Mouse (Mus musculus) kidney, embryonic 16.5 days (tissue): ENCODE data around the gene Bbip1. TPM values are rescaled to one million over a fixed set of nuclear protein-coding genes. Genes with fewer than 3 reads are reported as not detected.
A peak's percentile ranks its signal among the peaks of the same experiment; 100 is the strongest.

Experiments used
- ATAC-seq: fragments of 200-750 bp; cut with Nextera tagmentation; 2 replicates; pipeline ENCODE4 v1.8.0; 2017; ENCODE audit warnings: moderate TSS enrichment; ENCODE audit not compliant: low FRiP score, low TSS enrichment
- H3K27ac ChIP-seq: fragments of 300-500 bp; sonication (generic); 2 replicates; pipeline ENCODE4 v1.5.1; 2014; ENCODE audit warnings: low read length
- H3K27me3 ChIP-seq: fragments of 300-500 bp; sonication (generic); 2 replicates; pipeline ENCODE4 v1.6.1; 2014; ENCODE audit warnings: low read length, control low read depth, mixed read lengths; ENCODE audit not compliant: insufficient read depth
- H3K36me3 ChIP-seq: fragments of 300-500 bp; sonication (generic); 2 replicates; pipeline ENCODE4 v1.6.1; 2014; ENCODE audit warnings: low read length, control low read depth, mixed read lengths; ENCODE audit not compliant: insufficient read depth
- H3K4me1 ChIP-seq: fragments of 300-500 bp; sonication (generic); 2 replicates; pipeline ENCODE4 v1.6.1; 2014; ENCODE audit warnings: low read length, control low read depth, mixed read lengths; ENCODE audit not compliant: insufficient read depth
- H3K4me2 ChIP-seq: fragments of 300-500 bp; sonication (generic); replicated peaks from 2 replicates; pipeline ENCODE4 v1.6.1; 2014; ENCODE audit warnings: low read depth, low read length
- H3K4me3 ChIP-seq: fragments of 300-500 bp; sonication (generic); 2 replicates; pipeline ENCODE4 v1.5.1; 2014; ENCODE audit warnings: mild to moderate bottlenecking, low read length
- H3K9ac ChIP-seq: fragments of 300-500 bp; sonication (generic); replicated peaks from 2 replicates; pipeline ENCODE4 v1.6.1; 2014; ENCODE audit warnings: low read length
- H3K9me3 ChIP-seq: fragments of 300-500 bp; sonication (generic); 2 replicates; pipeline ENCODE4 v1.6.1; 2016; ENCODE audit warnings: low read length, control low read depth
- WGBS: fragments of 180-500 bp; shearing (Covaris S2); extraction: QIAGEN DNeasy Blood & Tissue Kit; methylation state at CpG from one replicate; pipeline ENCODE4 v1.1.7; 2014; 5-methylcytosine and 5-hydroxymethylcytosine counted together
- polyA plus RNA-seq: library from polyadenylated mRNA; unstranded; fragments of >200 nt; fragmentation: Nextera tagmentation; extraction: Ambion mirVana; gene quantifications from 2 replicates; pipeline ENCODE4 v1.2.1, GENCODE M21; 2015

Gene Bbip1
- polyA plus RNA-seq, result 64.5 and 76.3 TPM in 2 replicates

GRCm38 (mm10) chr19:53943802-53944785 is at the start of gene Bbip1, which contains the start of gene Shoc2:
TSS of gene Bbip1 (minus strand) at chr19:53944627.
TSS of gene Shoc2 (plus strand) at chr19:53944306.
- peak within 1 kb of the TSS; percentile 94 for H3K9ac ChIP-seq
- H3K4me3 ChIP-seq, result peak within 1 kb of the TSS; percentile 74
- H3K27ac ChIP-seq, result peak within 1 kb of the TSS; percentile 100
- peaks cover 20% of the 10 kb centered on the region for H3K4me1 ChIP-seq
- WGBS, result under 1% methylated on average over 59 of the region's 62 CpGs
- no peaks in the 10 kb centered on the region for H3K9me3 ChIP-seq
- peak; percentile 95 for ATAC-seq
- H3K36me3 ChIP-seq, result 0 out of 2 replicates have a peak, but pooled peaks cover 3% of the 10 kb centered on the region
- H3K4me2 ChIP-seq, result peak within 1 kb of the TSS; percentile 76
- no peaks in the 10 kb centered on the region for H3K27me3 ChIP-seq

GRCm38 (mm10) chr19:53993860-53994259 is 49.4 kb upstream of the Bbip1 start:
- no peak overlapping the region for H3K27ac ChIP-seq
- WGBS, result 80% methylated on average over 3 of the region's 3 CpGs
- no peak overlapping the region for H3K9ac ChIP-seq
- H3K4me3 ChIP-seq, result no peak overlapping the region
- no peak overlapping the region for H3K4me2 ChIP-seq
- no peaks in the 10 kb centered on the region for H3K9me3 ChIP-seq
- no peaks in the 10 kb centered on the region for H3K27me3 ChIP-seq
- no peak for ATAC-seq
- H3K4me1 ChIP-seq, result no peaks in the 10 kb centered on the region
- H3K36me3 ChIP-seq, result peaks cover 4% of the 10 kb centered on the region; the same call in 1 of the 2 replicates

- 87% methylated on average over 2 of the region's 2 CpGs for WGBS
- ATAC-seq, result no peak
- H3K27me3 ChIP-seq, result no peaks in the 10 kb centered on the region
Measured at GRCm38 (mm10) chr19:53990538-53990937, 46.1 kb upstream of the Bbip1 start.

GRCm38 (mm10) chr19:53984628-53985027 is 40.2 kb upstream of the Bbip1 start:
- H3K9me3 ChIP-seq, result no peaks in the 10 kb centered on the region
- no peak overlapping the region for H3K4me2 ChIP-seq
- ATAC-seq, result no peak
- 86% methylated on average over 3 of the region's 3 CpGs for WGBS
- H3K4me1 ChIP-seq, result no peaks in the 10 kb centered on the region
- H3K4me3 ChIP-seq, result no peak overlapping the region
- H3K36me3 ChIP-seq, result peaks cover 9% of the 10 kb centered on the region; the same call in 1 of the 2 replicates
- no peaks in the 10 kb centered on the region for H3K27me3 ChIP-seq
- no peak overlapping the region for H3K27ac ChIP-seq
- H3K9ac ChIP-seq, result no peak overlapping the region

More at GRCm38 (mm10) chr19:53990538-53990937, 46.1 kb upstream of the Bbip1 start:
- H3K9me3 ChIP-seq, result no peaks in the 10 kb centered on the region
- H3K36me3 ChIP-seq, result peaks cover 11% of the 10 kb centered on the region; the same call in 1 of the 2 replicates
- no peak overlapping the region for H3K9ac ChIP-seq
- no peaks in the 10 kb centered on the region for H3K4me1 ChIP-seq
- no peak overlapping the region for H3K4me2 ChIP-seq
- no peak overlapping the region for H3K27ac ChIP-seq
- no peak overlapping the region for H3K4me3 ChIP-seq

GRCm38 (mm10) chr19:53983336-53983735 is 38.9 kb upstream of the Bbip1 start:
- no peak for ATAC-seq
- Histone ChIP-seq H3K9ac (no peak overlapping the region), H3K27ac (no peak overlapping the region), H3K4me1 (no peaks in the 10 kb centered on the region), H3K36me3 (peaks cover 10% of the 10 kb centered on the region; the same call in 1 of the 2 replicates), H3K4me2 (no peak overlapping the region), H3K4me3 (no peak overlapping the region), H3K9me3 (peaks cover 2% of the 10 kb centered on the region; the same call in 1 of the 2 replicates), H3K27me3 (no peaks in the 10 kb centered on the region)
- 91% methylated on average over 1 of the region's 1 CpGs for WGBS

GRCm38 (mm10) chr19:53982041-53982440 is 37.6 kb upstream of the Bbip1 start:
- ATAC-seq, result no peak
- Histone ChIP-seq H3K9ac (no peak overlapping the region), H3K9me3 (peaks cover 4% of the 10 kb centered on the region; the same call in 1 of the 2 replicates), H3K27ac (no peak overlapping the region), H3K4me2 (no peak overlapping the region), H3K36me3 (peaks cover 4% of the 10 kb centered on the region; the same call in 1 of the 2 replicates), H3K4me3 (no peak overlapping the region), H3K27me3 (no peaks in the 10 kb centered on the region), H3K4me1 (no peaks in the 10 kb centered on the region)
- WGBS, result 57% methylated on average over 3 of the region's 3 CpGs

GRCm38 (mm10) chr19:53973656-53974055 is 29.2 kb upstream of the Bbip1 start:
- H3K4me1 ChIP-seq, result no peaks in the 10 kb centered on the region
- no peak overlapping the region for H3K4me3 ChIP-seq
- H3K36me3 ChIP-seq, result peaks cover 9% of the 10 kb centered on the region; the same call in 1 of the 2 replicates
- no peak for ATAC-seq
- no peak overlapping the region for H3K9ac ChIP-seq
- H3K27ac ChIP-seq, result no peak overlapping the region
- H3K27me3 ChIP-seq, result no peaks in the 10 kb centered on the region
- 70% methylated on average over 1 of the region's 1 CpGs for WGBS
- peaks cover 4% of the 10 kb centered on the region for H3K9me3 ChIP-seq
- no peak overlapping the region for H3K4me2 ChIP-seq

GRCm38 (mm10) chr19:53971938-53972337 is 27.5 kb upstream of the Bbip1 start:
- Histone ChIP-seq H3K27ac (no peak overlapping the region), H3K4me2 (no peak overlapping the region), H3K9ac (no peak overlapping the region), H3K27me3 (no peaks in the 10 kb centered on the region), H3K36me3 (peaks cover 4% of the 10 kb centered on the region; the same call in 1 of the 2 replicates), H3K4me3 (no peak overlapping the region), H3K4me1 (no peaks in the 10 kb centered on the region), H3K9me3 (no peaks in the 10 kb centered on the region; the same call in 1 of the 2 replicates)
- ATAC-seq, result no peak
- WGBS, result 72% methylated on average over 7 of the region's 7 CpGs

- ATAC-seq, result no peak
- Histone ChIP-seq H3K27me3 (no peaks in the 10 kb centered on the region), H3K36me3 (no peaks in the 10 kb centered on the region), H3K9ac (no peak overlapping the region), H3K27ac (no peak overlapping the region), H3K9me3 (no peaks in the 10 kb centered on the region), H3K4me2 (no peak overlapping the region), H3K4me1 (no peaks in the 10 kb centered on the region), H3K4me3 (no peak overlapping the region)
- WGBS, result 92% methylated on average over 3 of the region's 3 CpGs
Measured at GRCm38 (mm10) chr19:53969226-53969625, 24.8 kb upstream of the Bbip1 start.
